Mouse (Mus musculus) T-helper 1 cell (primary cell): Measurements from ENCODE around the gene 1600002K03Rik.

Experiments
- in situ Hi-C: fragments of 300-600 bp; cut with MboI, MseI; formaldehyde crosslinking; loops from one replicate; pipeline ENCODE4 v1.15.1; 2025; ENCODE audit warnings: high pct_unique_total_duplicates

1600002K03Rik gene

DNA sequence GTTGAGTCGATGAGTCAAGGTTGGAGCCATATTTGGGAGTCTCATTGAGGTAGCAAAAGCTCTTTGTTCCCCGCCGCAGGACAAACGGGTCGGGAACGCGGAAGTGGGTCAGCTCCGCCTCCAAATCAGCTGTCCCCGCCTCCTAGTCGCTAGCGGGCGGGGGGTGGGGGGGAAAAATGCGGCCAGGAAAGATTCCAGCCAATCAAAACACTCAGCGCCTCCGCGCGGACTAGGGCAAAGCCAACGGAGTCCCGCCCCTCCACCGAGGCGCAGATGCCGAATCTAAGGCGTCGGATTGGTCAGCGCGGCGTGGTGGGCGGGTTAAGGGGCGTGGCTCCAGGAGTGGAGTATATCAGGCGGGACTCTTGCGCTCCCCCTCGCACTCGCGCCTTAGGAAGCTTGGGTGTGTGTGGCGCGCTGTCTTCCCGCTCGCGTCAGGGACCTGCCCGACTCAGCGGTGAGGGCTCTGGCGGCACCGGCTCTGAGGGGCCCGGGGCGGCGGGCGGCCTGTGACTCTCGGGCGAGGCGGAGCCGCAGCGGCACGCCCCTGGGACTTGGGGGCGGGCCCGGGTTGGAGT, 5.2 kb upstream of the 1600002K03Rik start:
- in situ Hi-C loops = no loop called here

DNA sequence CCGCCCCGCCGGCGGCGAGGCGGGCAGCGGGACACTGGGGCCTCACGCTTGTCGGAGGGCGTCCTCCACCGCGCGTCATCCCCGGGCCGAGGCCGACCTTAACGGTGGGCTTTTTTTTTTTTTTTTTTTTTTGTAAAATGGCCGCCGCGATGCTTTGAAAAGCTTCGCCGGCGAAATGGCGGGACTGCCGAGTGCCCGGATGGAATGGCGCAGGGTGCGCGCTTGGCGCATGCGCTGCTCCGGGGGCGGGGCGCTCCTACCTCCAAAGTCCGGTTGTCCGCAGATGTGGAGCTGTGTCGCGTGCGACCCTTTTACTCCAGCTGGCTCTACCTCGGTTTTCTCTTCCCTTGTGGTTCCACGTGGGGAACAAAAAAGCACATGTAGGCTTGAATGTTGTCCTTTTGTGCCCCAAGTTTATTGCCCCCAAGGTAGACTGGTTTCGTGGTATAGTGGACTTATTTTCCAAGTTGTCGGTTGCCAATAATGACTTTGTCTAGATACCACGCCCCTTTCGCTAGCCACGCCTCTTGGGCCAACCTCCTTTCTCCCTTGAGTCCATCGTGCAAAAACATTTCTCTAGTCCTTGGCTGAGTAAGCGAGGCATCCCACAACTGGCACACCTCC, 4.6 kb upstream of the 1600002K03Rik start:
- in situ Hi-C loops = no loop called here

DNA sequence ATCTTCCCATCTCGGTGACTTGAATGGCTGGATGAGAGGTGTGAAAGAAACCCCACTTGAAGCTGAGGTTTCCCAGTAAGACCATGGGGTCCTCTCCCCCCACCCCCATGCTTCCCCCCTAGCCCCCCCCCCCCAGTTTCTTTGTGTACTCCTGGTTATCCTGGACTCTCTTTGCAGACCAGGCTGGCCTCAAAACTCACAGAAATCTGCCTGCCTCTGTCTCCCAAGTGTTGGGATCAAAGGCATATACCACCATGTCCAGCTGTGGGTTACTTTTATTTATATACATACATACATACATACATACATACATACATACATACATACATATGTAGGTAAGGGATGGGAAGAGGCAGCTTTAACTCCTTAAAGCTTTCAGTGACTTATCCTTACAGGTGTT, 3.7 kb upstream of the 1600002K03Rik start:
- in situ Hi-C loops = no loop called here

- in situ Hi-C loops = no loop called here
Measured at GRCm38 (mm10) chr10:80169651-80170050, 3.1 kb upstream of the 1600002K03Rik start.

- in situ Hi-C loops = no loop called here
Measured at GRCm38 (mm10) chr10:80170052-80170451, 2.7 kb upstream of the 1600002K03Rik start.

DNA sequence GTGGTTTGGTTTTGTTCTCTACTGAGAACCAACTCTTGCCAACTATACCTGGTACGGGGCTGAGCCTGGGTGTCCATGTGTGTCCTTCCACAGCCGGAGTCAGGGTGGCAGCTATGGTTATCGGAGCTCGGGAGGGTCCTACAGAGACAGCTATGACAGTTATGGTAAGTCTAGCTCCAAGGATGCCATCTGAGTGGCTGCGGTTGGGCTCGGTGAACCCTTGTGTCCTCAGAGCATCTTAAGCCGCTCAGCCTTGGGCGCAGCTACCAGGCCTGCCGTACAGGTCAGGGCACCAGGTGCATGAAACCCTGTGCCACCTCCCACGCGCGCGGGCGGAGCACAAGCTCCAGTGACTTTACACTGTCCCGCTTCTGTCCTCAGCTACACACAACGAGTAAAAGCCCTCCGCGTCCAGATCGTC, 2.1 kb upstream of the 1600002K03Rik start:
- in situ Hi-C loops = no loop called here

GRCm38 (mm10) chr10:80171252-80171651, 1.5 kb upstream of the 1600002K03Rik start:
- in situ Hi-C loops = no loop called here

DNA sequence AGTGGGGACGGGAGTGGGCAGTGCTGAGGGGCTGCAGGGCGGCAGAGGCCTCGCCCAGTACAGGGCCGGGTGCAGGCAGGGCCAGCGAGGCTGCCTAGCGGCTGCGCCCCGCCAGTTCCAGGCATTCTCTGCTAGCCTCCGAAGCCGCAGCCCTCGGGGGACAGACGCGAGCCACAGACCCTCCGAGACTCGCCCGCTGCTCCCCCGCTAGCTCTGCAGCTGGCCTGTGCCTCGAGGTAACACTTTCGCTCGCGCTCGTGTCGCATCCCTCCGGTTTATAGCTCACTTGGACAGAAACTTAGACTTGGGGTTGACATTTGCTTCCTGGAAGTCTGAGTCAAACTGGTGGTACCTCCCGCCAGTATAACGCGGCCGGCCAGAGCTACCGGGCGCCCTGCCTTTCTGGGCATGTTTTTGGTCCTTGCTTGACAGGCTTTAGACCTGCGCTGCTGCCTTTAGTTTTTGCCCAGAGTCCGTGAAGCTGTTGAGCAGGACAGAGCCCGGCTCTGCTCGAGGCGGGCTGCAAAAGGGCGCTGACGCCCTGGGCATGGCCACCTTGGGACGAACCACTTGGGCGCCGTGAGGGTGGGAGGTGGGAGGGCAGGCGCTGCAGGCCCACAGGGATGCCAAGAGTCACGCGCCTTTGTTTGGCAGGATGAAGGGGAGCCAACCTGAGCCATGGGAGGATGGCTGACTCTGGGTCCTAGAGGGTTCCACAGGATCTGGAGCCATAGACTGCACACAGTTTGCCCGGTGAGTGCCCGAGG, 801 bp upstream of the 1600002K03Rik start:
- in situ Hi-C loops = no loop called here

- in situ Hi-C loops = no loop called here
Measured at GRCm38 (mm10) chr10:80173358-80173757, 614 bp downstream of the 1600002K03Rik start.

GRCm38 (mm10) chr10:80173955-80174640, 1.4 kb downstream of the 1600002K03Rik start:
- in situ Hi-C loops = no loop called here

DNA sequence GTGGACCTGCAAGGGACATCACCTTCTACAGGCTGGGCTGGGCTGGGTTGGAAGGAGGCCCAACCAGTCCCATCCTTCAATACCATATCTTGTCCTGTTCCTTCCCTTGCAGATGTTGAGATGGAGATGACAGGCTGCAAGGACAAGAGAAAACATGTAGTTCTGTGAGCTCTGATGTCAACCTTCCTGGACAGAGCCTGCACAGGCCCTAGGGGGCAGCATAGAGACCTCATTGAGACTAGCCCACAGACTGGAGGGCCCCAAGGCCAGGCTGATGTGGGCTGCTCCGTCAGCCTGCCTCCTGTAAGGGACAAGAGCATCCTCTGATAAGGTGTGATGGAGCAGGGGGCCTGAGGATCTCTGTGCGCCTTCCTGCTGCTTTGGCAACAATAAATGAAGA, 2.0 kb downstream of the 1600002K03Rik start:
- in situ Hi-C loops = loop anchor here (5.0 kb wide), 1 partner anchor 68 kb away; no protein-coding TSS in a partner anchor

DNA sequence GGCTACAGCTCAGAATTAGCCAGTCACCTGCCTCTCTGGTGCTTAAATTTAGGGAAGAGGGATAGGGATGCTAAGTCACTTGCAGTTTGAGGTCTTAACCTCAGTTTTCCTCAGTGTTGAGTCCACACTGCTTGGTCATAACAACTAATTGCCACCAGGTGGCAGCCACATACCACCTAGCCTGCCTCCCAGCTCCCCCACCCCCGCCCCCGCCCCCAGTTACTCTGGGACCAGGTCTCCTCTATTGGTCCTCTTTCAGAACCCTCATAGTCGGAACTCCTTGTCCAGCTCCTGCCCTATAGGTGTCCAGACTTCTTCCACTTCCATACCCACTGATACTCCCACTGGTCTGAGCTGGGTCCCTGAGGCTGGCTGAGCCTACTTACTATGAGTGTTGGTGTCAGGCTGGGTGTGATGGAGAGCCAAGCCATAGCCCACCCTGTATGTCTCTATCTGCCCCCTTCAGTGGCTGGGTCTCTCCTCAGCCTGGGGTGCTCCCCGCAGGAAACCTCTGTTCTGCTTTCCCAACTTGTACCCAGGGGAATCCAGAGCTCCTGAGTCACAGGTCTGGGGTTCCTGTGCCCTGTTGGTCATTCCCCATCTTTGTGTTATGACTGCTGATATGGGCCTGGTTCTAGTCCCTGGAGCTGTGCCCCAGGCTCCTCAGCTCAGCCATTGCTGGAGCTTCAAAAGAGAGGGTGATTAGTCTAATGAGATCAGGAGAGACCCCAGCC, 3.0 kb downstream of the 1600002K03Rik start:
- in situ Hi-C loops = loop anchor here (5.0 kb wide), 1 partner anchor 67 kb away; no protein-coding TSS in a partner anchor

DNA sequence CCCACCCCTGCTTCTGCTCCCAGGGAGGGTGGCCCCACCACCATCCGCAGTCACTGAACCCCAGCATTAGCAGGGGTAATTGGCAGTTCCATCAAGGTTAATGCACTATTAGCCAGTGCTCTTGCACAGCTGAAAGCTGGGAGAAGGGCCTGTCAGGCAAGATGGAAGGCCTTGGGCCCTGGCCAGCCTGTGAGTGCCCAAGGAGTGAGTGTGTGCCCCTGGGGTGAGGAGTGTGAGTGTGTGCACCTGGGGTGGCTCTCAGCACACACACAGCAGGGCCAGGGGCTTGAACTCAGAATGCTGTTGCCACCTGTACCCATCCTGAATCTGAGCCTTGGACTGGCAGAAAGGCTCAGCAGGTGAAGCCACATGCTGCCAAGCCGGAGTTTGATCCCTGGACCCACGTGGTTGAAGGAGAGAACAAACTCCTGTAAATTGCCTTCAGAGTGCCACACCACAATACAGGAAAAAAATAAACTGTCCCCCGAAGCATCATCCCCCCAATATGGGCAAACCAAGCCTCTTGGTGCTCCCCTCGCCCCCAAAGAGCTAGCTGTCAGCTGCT, 3.6 kb downstream of the 1600002K03Rik start:
- in situ Hi-C loops = loop anchor here (5.0 kb wide), 1 partner anchor 66 kb away; no protein-coding TSS in a partner anchor

DNA sequence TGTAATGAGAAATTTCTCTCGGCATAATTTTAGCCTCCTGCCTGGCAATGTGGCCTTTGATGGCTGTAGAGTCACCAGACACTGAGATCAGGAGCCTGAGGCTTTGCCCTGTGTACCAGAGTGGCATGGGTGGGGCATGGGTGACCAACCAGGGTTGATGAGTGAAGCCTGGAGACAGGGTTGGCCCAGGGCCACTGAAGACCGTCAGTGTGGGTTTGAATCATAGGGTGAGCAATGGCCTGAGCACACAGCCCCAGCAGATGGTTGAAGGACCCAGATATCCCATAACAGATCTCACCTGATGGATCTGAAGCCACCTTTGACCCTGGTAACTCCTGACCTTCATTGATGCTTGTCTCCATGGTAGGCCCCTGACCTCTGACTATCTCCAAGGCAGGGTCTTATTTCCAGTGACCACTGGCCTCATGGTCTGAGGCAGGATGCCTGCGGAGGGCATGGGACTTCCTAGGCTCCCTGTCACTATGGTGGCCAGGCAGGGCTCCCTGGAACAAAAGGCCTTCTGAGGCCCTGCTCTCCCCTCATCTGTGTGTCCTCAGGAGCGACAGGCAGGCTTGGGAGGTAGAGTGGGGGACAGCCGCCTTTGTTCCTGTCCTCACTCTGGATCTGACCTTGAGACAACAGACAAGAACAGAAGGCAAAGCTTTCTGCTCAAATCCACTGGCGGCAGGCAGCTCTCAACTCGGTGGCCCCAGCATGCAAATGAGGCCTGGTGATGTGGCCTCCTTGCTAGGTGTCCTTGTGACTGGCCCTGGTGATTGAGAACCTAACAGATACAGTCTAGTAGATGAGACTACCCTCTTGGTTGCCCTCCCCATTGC, 4.9 kb downstream of the 1600002K03Rik start:
- in situ Hi-C loops = loop anchor here (5.0 kb wide), 1 partner anchor 65 kb away; no protein-coding TSS in a partner anchor

GRCm38 (mm10) chr10:80179068-80180051, 6.6 kb downstream of the 1600002K03Rik start, which contains the start of gene Efna2:
Gene Efna2, plus strand, starts transcription at chr10:80179482.
- in situ Hi-C loops = loop anchor here (5.0 kb wide), 1 partner anchor 63 kb away; no protein-coding TSS in a partner anchor

- in situ Hi-C loops = no loop called here
Measured at GRCm38 (mm10) chr10:80180288-80180687, 7.5 kb downstream of the 1600002K03Rik start.

DNA sequence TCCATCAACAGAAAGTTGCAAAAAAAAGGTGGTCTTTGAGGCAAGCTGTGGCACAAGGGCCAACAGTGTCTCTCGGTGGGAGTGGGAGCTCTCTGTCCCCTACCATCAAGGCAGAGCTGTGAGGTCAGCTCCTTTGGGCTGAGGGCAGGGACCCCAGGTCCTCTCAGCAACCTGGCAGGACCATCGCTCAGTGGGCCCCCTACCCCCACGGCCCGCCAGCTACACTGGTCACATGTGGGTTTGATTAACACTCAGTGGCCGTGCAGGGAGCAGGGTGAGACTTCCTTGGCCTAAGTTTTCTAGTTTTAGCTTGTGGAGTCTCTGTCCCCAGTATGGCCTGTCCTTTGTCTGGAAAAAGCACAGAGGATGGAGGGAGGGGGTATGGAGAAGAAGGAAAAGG, 8.1 kb downstream of the 1600002K03Rik start:
- in situ Hi-C loops = no loop called here

DNA sequence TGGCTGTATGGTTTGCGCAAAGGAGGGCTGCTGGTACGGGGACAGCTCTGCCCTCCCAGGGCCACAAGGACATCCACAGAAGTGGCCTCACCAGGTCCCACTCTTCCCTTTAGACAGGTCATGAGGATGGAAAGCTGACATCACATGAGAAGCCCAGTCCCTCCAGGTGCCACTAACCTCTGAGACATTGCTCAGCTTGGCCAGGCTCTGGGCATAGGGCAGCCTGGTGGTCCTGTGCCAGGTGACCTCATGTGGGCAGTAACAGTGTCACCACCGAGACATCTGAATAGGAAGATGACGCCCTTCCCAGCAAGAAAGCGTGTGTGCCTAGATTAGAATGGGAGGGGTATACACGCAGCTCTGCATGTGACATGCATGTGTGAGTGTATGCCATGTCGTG, 9.8 kb downstream of the 1600002K03Rik start:
- in situ Hi-C loops = no loop called here

DNA sequence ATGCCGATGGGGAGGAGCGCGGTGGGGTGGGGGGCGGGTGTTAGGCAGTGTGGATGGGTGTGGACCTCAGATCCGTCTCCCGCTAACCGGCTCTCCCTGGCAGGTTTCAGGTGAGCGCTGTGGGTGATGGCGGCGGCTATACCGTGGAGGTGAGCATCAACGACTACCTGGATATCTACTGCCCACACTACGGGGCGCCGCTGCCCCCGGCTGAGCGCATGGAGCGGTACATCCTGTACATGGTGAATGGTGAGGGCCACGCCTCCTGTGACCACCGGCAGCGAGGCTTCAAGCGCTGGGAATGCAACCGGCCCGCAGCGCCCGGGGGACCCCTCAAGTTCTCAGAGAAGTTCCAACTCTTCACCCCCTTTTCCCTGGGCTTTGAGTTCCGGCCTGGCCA, 13.9 kb downstream of the 1600002K03Rik start:
- in situ Hi-C loops = no loop called here
